Mouse (Mus musculus) embryonic fibroblast, embryonic 13.5 days (primary cell): ENCODE results near the gene Zfp334.

Experiments
- CTCF ChIP-seq: IDR thresholded peaks from 2 replicates; pipeline ENCODE4 v1.5.1; 2011; ENCODE audit warnings: mild to moderate bottlenecking, control low read depth, low read length, moderate library complexity, borderline replicate concordance; ENCODE audit not compliant: insufficient read depth
- POLR2A ChIP-seq: IDR thresholded peaks from 2 replicates; pipeline ENCODE4 v1.6.1; 2011; ENCODE audit warnings: low read depth, mild to moderate bottlenecking, control low read depth, low read length, moderate library complexity

GRCm38 (mm10) chr2:165417291-165417690 is 29.2 kb upstream of the Zfp334 start:
- TF ChIP-seq CTCF = no peak
- TF ChIP-seq POLR2A = no peak
